ENCODE assay signal across 9 mouse cellular contexts in the genomic region with DNA sequence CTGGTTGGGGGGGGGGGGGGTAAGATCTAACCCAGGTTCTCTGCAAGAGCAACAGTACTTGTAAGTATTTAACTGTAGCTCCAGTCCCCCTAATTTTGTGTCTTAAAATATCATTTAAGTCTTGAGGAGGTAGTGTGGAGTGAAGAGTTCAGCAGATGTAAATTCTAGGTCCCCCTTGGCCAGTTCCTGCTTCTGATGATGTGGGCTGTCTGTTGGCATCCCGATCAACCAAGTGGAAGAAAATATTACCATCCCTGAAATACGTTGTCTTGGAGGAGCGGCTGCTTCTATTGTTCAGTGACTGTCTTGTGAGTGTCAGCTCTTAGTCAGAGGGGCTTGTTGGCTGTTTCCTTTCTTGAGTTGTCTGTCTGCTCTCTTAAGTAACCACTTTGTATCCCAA. TPM values are rescaled to one million over a fixed set of nuclear protein-coding genes. Genes with fewer than 3 reads are reported as not detected.
A peak's percentile ranks its signal among the peaks of the same experiment; 100 is the strongest.
DNase-seq lines count a peak whose midpoint lies in the region; ATAC-seq lines count a peak whose summit lies in the region.
"Had no signal": no experiment of that assay in that cellular context is flagged by ENCODE, and none has a peak within 500 bp of the region (broad histone marks: within the 10 kb centered on the region; RNA-seq: fewer than 3 reads in every experiment).

No protein-coding gene starts in this region.

- peak overlapping the region; percentile 90 for H3K4me2 ChIP-seq in lung, embryonic 15.5 days
- H3K4me2 ChIP-seq in forebrain, embryonic 15.5 days (replicated peaks) = peak overlapping the region; percentile 86
- peak overlapping the region; percentile 95 for H3K4me2 ChIP-seq in liver, embryonic 12.5 days
- peak overlapping the region; percentile 86 for H3K4me2 ChIP-seq in stomach, embryonic 15.5 days

- DNase-seq in lung, postnatal 25 days (ENCODE audit: low spot score) = no peak
- no peak for DNase-seq in frontal cortex, postnatal 10 days (ENCODE audit: low spot score in 2 of 2)
- no peak for DNase-seq in kidney, postnatal 36 days
- DNase-seq in thymus, postnatal 10 days (ENCODE audit: low spot score in 2 of 2) = no peak
- DNase-seq: gastrocnemius, postnatal 10 days had no signal

- 0 out of 2 replicates have a peak, but pooled peaks cover 5% of the 10 kb centered on the region for H3K27me3 ChIP-seq in lung, embryonic 15.5 days
- no peaks in the 10 kb centered on the region for H3K27me3 ChIP-seq in forebrain, embryonic 15.5 days
- H3K27me3 ChIP-seq in liver, embryonic 12.5 days (replicated peaks) = peaks cover 17% of the 10 kb centered on the region
- no peaks in the 10 kb centered on the region for H3K27me3 ChIP-seq in stomach, embryonic 15.5 days (replicated peaks)

- H3K9ac ChIP-seq in lung, embryonic 15.5 days = no peak overlapping the region
- H3K9ac ChIP-seq in forebrain, embryonic 15.5 days (replicated peaks) = no peak overlapping the region; the same call in 1 of the 2 replicates
- no peak overlapping the region for H3K9ac ChIP-seq in liver, embryonic 12.5 days
- H3K9ac ChIP-seq in stomach, embryonic 15.5 days = no peak overlapping the region

- H3K9me3 ChIP-seq in lung, embryonic 15.5 days = no peaks in the 10 kb centered on the region
- H3K9me3 ChIP-seq in forebrain, embryonic 15.5 days = no peaks in the 10 kb centered on the region
- H3K9me3 ChIP-seq in liver, embryonic 12.5 days (replicated peaks) = no peaks in the 10 kb centered on the region
- no peaks in the 10 kb centered on the region for H3K9me3 ChIP-seq in stomach, embryonic 15.5 days

- ATAC-seq in lung, embryonic 15.5 days (ENCODE audit: borderline replicate concordance, extremely low read depth, low FRiP score, low TSS enrichment) = no peak
- ATAC-seq in forebrain, embryonic 15.5 days (replicated peaks) = no peak
- no peak for ATAC-seq in liver, embryonic 12.5 days
- no peak for ATAC-seq in stomach, embryonic 15.5 days (ENCODE audit: insufficient read depth, low FRiP score, low read depth)

- 46% methylated on average over 3 of the region's 3 CpGs for WGBS in lung, embryonic 15.5 days
- WGBS in forebrain, embryonic 15.5 days = 29% methylated on average over 3 of the region's 3 CpGs
- 70% methylated on average over 3 of the region's 3 CpGs for WGBS in liver, embryonic 12.5 days (ENCODE audit: insufficient replicate concordance)
- WGBS in stomach, embryonic 15.5 days = 61% methylated on average over 3 of the region's 3 CpGs

- H3K27ac ChIP-seq in lung, embryonic 15.5 days = peak overlapping the region; percentile 16; the same call in 1 of the 2 replicates
- peak overlapping the region; percentile 28; the same call in 1 of the 2 replicates for H3K27ac ChIP-seq in forebrain, embryonic 15.5 days (replicated peaks)
- no peak overlapping the region for H3K27ac ChIP-seq in liver, embryonic 12.5 days
- H3K27ac ChIP-seq in stomach, embryonic 15.5 days = no peak overlapping the region

- H3K4me3 ChIP-seq in lung, embryonic 15.5 days = no peak overlapping the region; the same call in none of the 2 replicates
- H3K4me3 ChIP-seq in forebrain, embryonic 15.5 days = peak overlapping the region; percentile 96
- H3K4me3 ChIP-seq in liver, embryonic 12.5 days = no peak overlapping the region
- H3K4me3 ChIP-seq in stomach, embryonic 15.5 days (replicated peaks) = 0 out of 2 replicates have a peak overlapping the region, but pooled peaks have one; percentile 91

- peaks cover 46% of the 10 kb centered on the region for H3K4me1 ChIP-seq in lung, embryonic 15.5 days
- H3K4me1 ChIP-seq in forebrain, embryonic 15.5 days = peaks cover 52% of the 10 kb centered on the region
- H3K4me1 ChIP-seq in liver, embryonic 12.5 days = peaks cover 88% of the 10 kb centered on the region
- peaks cover 48% of the 10 kb centered on the region for H3K4me1 ChIP-seq in stomach, embryonic 15.5 days

- H3K36me3 ChIP-seq in lung, embryonic 15.5 days = no peaks in the 10 kb centered on the region
- no peaks in the 10 kb centered on the region for H3K36me3 ChIP-seq in forebrain, embryonic 15.5 days
- H3K36me3 ChIP-seq in liver, embryonic 12.5 days = no peaks in the 10 kb centered on the region
- H3K36me3 ChIP-seq in stomach, embryonic 15.5 days = no peaks in the 10 kb centered on the region

RNA-seq across cellular contexts. Expression of a gene that starts 3.2 kb away (rescaled TPM):
- polyA plus RNA-seq in lung, embryonic 15.5 days (2015; fragmentation: Nextera tagmentation; extraction: Ambion mirVana) = 627 and 632 TPM in 2 replicates
- polyA plus RNA-seq in forebrain, embryonic 15.5 days (2015; fragmentation: Nextera tagmentation; extraction: Ambion mirVana) = 645 and 663 TPM in 2 replicates
- 138 and 143 TPM in 2 replicates for polyA plus RNA-seq in liver, embryonic 12.5 days (2016; fragmentation: Nextera tagmentation; extraction: Ambion mirVana)
- polyA plus RNA-seq in stomach, embryonic 15.5 days (2015; fragmentation: Nextera tagmentation; extraction: Ambion mirVana) = 522 and 525 TPM in 2 replicates

Comparison
In these comparisons a context has a peak if more than half of its experiments do, and no peak if none do; other contexts are left out.
1. H3K27ac ChIP-seq: peak in lung, embryonic 15.5 days (single experiment) and forebrain, embryonic 15.5 days (single experiment); none in liver, embryonic 12.5 days (single experiment) and stomach, embryonic 15.5 days (single experiment).
2. H3K4me3 ChIP-seq: peak in forebrain, embryonic 15.5 days (single experiment) and stomach, embryonic 15.5 days (single experiment); none in lung, embryonic 15.5 days (single experiment) and liver, embryonic 12.5 days (single experiment).
3. Peak in every context shown above with its lines, with median percentiles within 50 percentile points of each other: H3K4me2 ChIP-seq.